23 mouse cellular contexts compared by ENCODE assay signal in the genomic region with DNA sequence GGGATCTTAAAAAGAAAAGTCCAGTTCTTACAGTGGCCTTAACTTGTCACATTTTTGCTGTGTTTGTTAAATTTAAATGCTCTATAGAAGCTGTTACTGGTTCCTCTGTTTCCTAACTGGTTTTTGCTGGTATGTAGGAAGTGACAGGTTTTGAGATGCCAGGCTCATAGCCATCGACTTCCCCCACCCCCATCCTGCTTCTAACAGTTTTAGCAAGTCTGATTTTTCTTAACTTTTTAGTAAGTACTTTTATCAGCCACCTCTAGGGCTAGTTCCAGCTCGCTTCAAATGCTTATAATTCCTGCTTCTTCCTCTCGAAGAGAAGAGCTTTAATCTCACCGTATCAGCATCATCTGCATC. TPM values are rescaled to one million over a fixed set of nuclear protein-coding genes. Genes with fewer than 3 reads are reported as not detected.
"Had no signal": no experiment of that assay in that cellular context is flagged by ENCODE, and none has a peak within 500 bp of the region (broad histone marks: within the 10 kb centered on the region; RNA-seq: fewer than 3 reads in every experiment).

No protein-coding gene starts in this region.

- H3K9ac ChIP-seq: limb, embryonic 12.5 days; limb, embryonic 15.5 days; liver, embryonic 14.5 days; liver, postnatal 0 days; lung, embryonic 14.5 days; midbrain, embryonic 13.5 days had no signal

- H3K4me2 ChIP-seq: limb, embryonic 12.5 days; limb, embryonic 15.5 days; liver, embryonic 11.5 days; lung, embryonic 14.5 days; midbrain, embryonic 13.5 days had no signal

- H3K4me3 ChIP-seq: layer of hippocampus, adult 2 months; left cerebral cortex, adult 2 months; limb, embryonic 12.5 days; limb, embryonic 15.5 days; megakaryocyte, embryonic 14.5 days; midbrain, embryonic 10.5 days; midbrain, embryonic 13.5 days; myocyte had no signal

- H3K27me3 ChIP-seq: limb, embryonic 12.5 days; limb, embryonic 15.5 days had no signal

- H3K9me3 ChIP-seq: limb, embryonic 12.5 days; limb, embryonic 15.5 days; midbrain, embryonic 10.5 days; midbrain, embryonic 13.5 days had no signal

- ATAC-seq: liver, postnatal 0 days; lung, postnatal 0 days; midbrain, embryonic 13.5 days; midbrain, embryonic 16.5 days had no signal

- H3K36me3 ChIP-seq: limb, embryonic 12.5 days; limb, embryonic 15.5 days; midbrain, embryonic 10.5 days; midbrain, embryonic 13.5 days had no signal

- H3K4me1 ChIP-seq: megakaryocyte, embryonic 14.5 days had no signal

- DNase-seq: kidney, postnatal 25 days; layer of hippocampus, adult 9-11 months; layer of hippocampus, postnatal 36 days; left cerebral cortex, postnatal 4 days; liver, postnatal 0 days; lung, embryonic 14.5 days; thymus, adult 18-20 months; thymus, postnatal 36 days had no signal

- H3K27ac ChIP-seq: kidney, postnatal 0 days; layer of hippocampus, adult 2 months; left cerebral cortex, adult 2 months; limb, embryonic 12.5 days; limb, embryonic 15.5 days; liver, embryonic 14.5 days; macrophage; midbrain, embryonic 10.5 days; midbrain, embryonic 13.5 days had no signal

RNA-seq across cellular contexts. Expression of gene Hlf, which starts 40.6 kb away (rescaled TPM):
- total RNA-seq: monocyte, adult 5-6 weeks had no signal
